Mouse (Mus musculus): ENCODE measurements around the gene Ceacam10.

Gene Ceacam10

GRCm38 (mm10) chr7:24776918-24777317 lies at the start of gene Ceacam10:
Ceacam10 (plus strand) TSS chr7:24777206.
- in situ Hi-C loops (cut with MboI; ENCODE audit: low pct_unique_long_range_greater_than_20kb in 1 of 2, low sequenced_read_pairs in 2 of 2, unreplicated experiment in 1 of 2) = loop anchor here (5.0 to 10.0 kb wide), 2 partner anchors 698 to 700 kb away; partner anchors contain the start of gene Ceacam1 (in 2 of the 2)

- in situ Hi-C loops (cut with MboI; ENCODE audit: low pct_unique_long_range_greater_than_20kb in 1 of 2, low sequenced_read_pairs in 2 of 2, unreplicated experiment in 1 of 2) = no loop called here
Measured at GRCm38 (mm10) chr7:24735970-24736670, 40.9 kb upstream of the Ceacam10 start.

GRCm38 (mm10) chr7:24750695-24751094 lies 26.3 kb upstream of the Ceacam10 start:
- in situ Hi-C loops (cut with MboI; ENCODE audit: low pct_unique_long_range_greater_than_20kb in 1 of 2, low sequenced_read_pairs in 2 of 2, unreplicated experiment in 1 of 2) = no loop called here

- in situ Hi-C loops (cut with MboI; ENCODE audit: low pct_unique_long_range_greater_than_20kb in 1 of 2, low sequenced_read_pairs in 2 of 2, unreplicated experiment in 1 of 2) = no loop called here
Measured at GRCm38 (mm10) chr7:24751610-24752009, 25.4 kb upstream of the Ceacam10 start.

GRCm38 (mm10) chr7:24753476-24753875 lies 23.5 kb upstream of the Ceacam10 start:
- in situ Hi-C loops (cut with MboI; ENCODE audit: low pct_unique_long_range_greater_than_20kb in 1 of 2, low sequenced_read_pairs in 2 of 2, unreplicated experiment in 1 of 2) = no loop called here

GRCm38 (mm10) chr7:24758520-24758919 lies 18.5 kb upstream of the Ceacam10 start:
- in situ Hi-C loops (cut with MboI; ENCODE audit: low pct_unique_long_range_greater_than_20kb in 1 of 2, low sequenced_read_pairs in 2 of 2, unreplicated experiment in 1 of 2) = no loop called here

GRCm38 (mm10) chr7:24760211-24760610 lies 16.8 kb upstream of the Ceacam10 start, which contains the start of gene Cd177:
Cd177 (minus strand) TSS chr7:24760311.
- in situ Hi-C loops (cut with MboI; ENCODE audit: low pct_unique_long_range_greater_than_20kb in 1 of 2, low sequenced_read_pairs in 2 of 2, unreplicated experiment in 1 of 2) = no loop called here

- in situ Hi-C loops (cut with MboI; ENCODE audit: low pct_unique_long_range_greater_than_20kb in 1 of 2, low sequenced_read_pairs in 2 of 2, unreplicated experiment in 1 of 2) = no loop called here
Measured at GRCm38 (mm10) chr7:24761161-24761560, 15.8 kb upstream of the Ceacam10 start.

- in situ Hi-C loops (cut with MboI; ENCODE audit: low pct_unique_long_range_greater_than_20kb in 1 of 2, low sequenced_read_pairs in 2 of 2, unreplicated experiment in 1 of 2) = no loop called here
Measured at GRCm38 (mm10) chr7:24762574-24762973, 14.4 kb upstream of the Ceacam10 start.

GRCm38 (mm10) chr7:24771361-24771760 lies 5.6 kb upstream of the Ceacam10 start:
- in situ Hi-C loops (cut with MboI; ENCODE audit: low pct_unique_long_range_greater_than_20kb in 1 of 2, low sequenced_read_pairs in 2 of 2, unreplicated experiment in 1 of 2) = loop anchor here in 1 of 2 experiments (10.0 kb wide), 1 partner anchor 703 kb away; the partner anchor contains the start of gene Ceacam1

GRCm38 (mm10) chr7:24773942-24774535 lies 3.0 kb upstream of the Ceacam10 start:
- in situ Hi-C loops (cut with MboI; ENCODE audit: low pct_unique_long_range_greater_than_20kb in 1 of 2, low sequenced_read_pairs in 2 of 2, unreplicated experiment in 1 of 2) = loop anchor here in 1 of 2 experiments (10.0 kb wide), 1 partner anchor 701 kb away; the partner anchor contains the start of gene Ceacam1

GRCm38 (mm10) chr7:24776145-24776544 lies 861 bp upstream of the Ceacam10 start:
- in situ Hi-C loops (cut with MboI; ENCODE audit: low pct_unique_long_range_greater_than_20kb in 1 of 2, low sequenced_read_pairs in 2 of 2, unreplicated experiment in 1 of 2) = loop anchor here (5.0 to 10.0 kb wide), 2 partner anchors 699 to 701 kb away; partner anchors contain the start of gene Ceacam1 (in 2 of the 2)

- in situ Hi-C loops (cut with MboI; ENCODE audit: low pct_unique_long_range_greater_than_20kb in 1 of 2, low sequenced_read_pairs in 2 of 2, unreplicated experiment in 1 of 2) = no loop called here
Measured at GRCm38 (mm10) chr7:24797918-24798317, 20.9 kb downstream of the Ceacam10 start.

GRCm38 (mm10) chr7:24802149-24802767 lies 25.3 kb downstream of the Ceacam10 start:
- in situ Hi-C loops (cut with MboI; ENCODE audit: low pct_unique_long_range_greater_than_20kb in 1 of 2, low sequenced_read_pairs in 2 of 2, unreplicated experiment in 1 of 2) = no loop called here

- in situ Hi-C loops (cut with MboI; ENCODE audit: low pct_unique_long_range_greater_than_20kb in 1 of 2, low sequenced_read_pairs in 2 of 2, unreplicated experiment in 1 of 2) = no loop called here
Measured at GRCm38 (mm10) chr7:24804826-24805225, 27.8 kb downstream of the Ceacam10 start.

GRCm38 (mm10) chr7:24809041-24809440 lies 32.0 kb downstream of the Ceacam10 start:
- in situ Hi-C loops (cut with MboI; ENCODE audit: low pct_unique_long_range_greater_than_20kb in 1 of 2, low sequenced_read_pairs in 2 of 2, unreplicated experiment in 1 of 2) = no loop called here

GRCm38 (mm10) chr7:24817502-24817901 lies 40.5 kb downstream of the Ceacam10 start:
- in situ Hi-C loops (cut with MboI; ENCODE audit: low pct_unique_long_range_greater_than_20kb in 1 of 2, low sequenced_read_pairs in 2 of 2, unreplicated experiment in 1 of 2) = no loop called here

- in situ Hi-C loops (cut with MboI; ENCODE audit: low pct_unique_long_range_greater_than_20kb in 1 of 2, low sequenced_read_pairs in 2 of 2, unreplicated experiment in 1 of 2) = no loop called here
Measured at GRCm38 (mm10) chr7:24824452-24824851, 47.4 kb downstream of the Ceacam10 start.

- in situ Hi-C loops (cut with MboI; ENCODE audit: low pct_unique_long_range_greater_than_20kb in 1 of 2, low sequenced_read_pairs in 2 of 2, unreplicated experiment in 1 of 2) = no loop called here
Measured at GRCm38 (mm10) chr7:24827181-24827580, 50.2 kb downstream of the Ceacam10 start.
